Mouse (Mus musculus): ENCODE data around the gene Gpr61. TPM values are rescaled to one million over a fixed set of nuclear protein-coding genes. Genes with fewer than 3 reads are reported as not detected.
A peak's percentile ranks its signal among the peaks of the same experiment; 100 is the strongest.

Gpr61 gene
- polyA plus RNA-seq, 1 experiment = not detected

GRCm38 (mm10) chr3:108131821-108132220, 22.9 kb downstream of the Gpr61 start:
- no peaks in the 10 kb centered on the region for H3K27me3 ChIP-seq (replicated peaks)
- TF ChIP-seq GATA1 (IDR thresholded peaks at IDR 0.05; ENCODE audit: borderline replicate concordance, low read length) (no peak), FLI1 (IDR thresholded peaks at IDR 0.05; ENCODE audit: low read length) (no peak)
- no peaks in the 10 kb centered on the region for H3K9me3 ChIP-seq
- H3K36me3 ChIP-seq (replicated peaks; ENCODE audit: low read length) = peaks cover 21% of the 10 kb centered on the region
- peak overlapping the region; percentile 6 for H3K4me3 ChIP-seq (replicated peaks)
- H3K4me1 ChIP-seq = peaks cover 78% of the 10 kb centered on the region

GRCm38 (mm10) chr3:108131216-108131615, 23.5 kb downstream of the Gpr61 start:
- Histone ChIP-seq H3K27me3 (replicated peaks) (no peaks in the 10 kb centered on the region), H3K9me3 (no peaks in the 10 kb centered on the region), H3K4me1 (peaks cover 82% of the 10 kb centered on the region), H3K4me3 (replicated peaks) (no peak overlapping the region), H3K36me3 (replicated peaks; ENCODE audit: low read length) (peaks cover 19% of the 10 kb centered on the region)
- TF ChIP-seq FLI1 (IDR thresholded peaks at IDR 0.05; ENCODE audit: low read length) = no peak
- no peak for TF ChIP-seq GATA1 (IDR thresholded peaks at IDR 0.05; ENCODE audit: borderline replicate concordance, low read length)

- Histone ChIP-seq H3K4me3 (replicated peaks) (no peak overlapping the region), H3K9me3 (no peaks in the 10 kb centered on the region), H3K36me3 (replicated peaks; ENCODE audit: low read length) (peaks cover 21% of the 10 kb centered on the region), H3K4me1 (peaks cover 78% of the 10 kb centered on the region), H3K27me3 (replicated peaks) (no peaks in the 10 kb centered on the region)
- no peak for TF ChIP-seq FLI1 (IDR thresholded peaks at IDR 0.05; ENCODE audit: low read length)
- no peak for TF ChIP-seq GATA1 (IDR thresholded peaks at IDR 0.05; ENCODE audit: borderline replicate concordance, low read length)
Measured at GRCm38 (mm10) chr3:108129804-108130203, 24.9 kb downstream of the Gpr61 start.

- peaks cover 78% of the 10 kb centered on the region for H3K4me1 ChIP-seq
- peaks cover 25% of the 10 kb centered on the region for H3K36me3 ChIP-seq (replicated peaks; ENCODE audit: low read length)
- H3K4me3 ChIP-seq (replicated peaks) = no peak overlapping the region
- H3K9me3 ChIP-seq = no peaks in the 10 kb centered on the region
- no peak for TF ChIP-seq GATA1 (IDR thresholded peaks at IDR 0.05; ENCODE audit: borderline replicate concordance, low read length)
- no peaks in the 10 kb centered on the region for H3K27me3 ChIP-seq (replicated peaks)
Measured at GRCm38 (mm10) chr3:108129367-108129766, 25.3 kb downstream of the Gpr61 start.

- Histone ChIP-seq H3K27me3 (replicated peaks) (no peaks in the 10 kb centered on the region), H3K9me3 (no peaks in the 10 kb centered on the region), H3K4me3 (replicated peaks) (no peak overlapping the region), H3K36me3 (replicated peaks; ENCODE audit: low read length) (peaks cover 32% of the 10 kb centered on the region), H3K4me1 (peaks cover 75% of the 10 kb centered on the region)
- TF ChIP-seq GATA1 (IDR thresholded peaks at IDR 0.05; ENCODE audit: borderline replicate concordance, low read length) (no peak), FLI1 (IDR thresholded peaks at IDR 0.05; ENCODE audit: low read length) (no peak)
Measured at GRCm38 (mm10) chr3:108128520-108128919, 26.2 kb downstream of the Gpr61 start.

GRCm38 (mm10) chr3:108126327-108126726, 28.4 kb downstream of the Gpr61 start:
- peaks cover 50% of the 10 kb centered on the region for H3K36me3 ChIP-seq (replicated peaks; ENCODE audit: low read length)
- no peaks in the 10 kb centered on the region for H3K9me3 ChIP-seq
- no peaks in the 10 kb centered on the region for H3K27me3 ChIP-seq (replicated peaks)
- peaks cover 61% of the 10 kb centered on the region for H3K4me1 ChIP-seq
- TF ChIP-seq GATA1 (IDR thresholded peaks at IDR 0.05; ENCODE audit: borderline replicate concordance, low read length) (no peak), FLI1 (IDR thresholded peaks at IDR 0.05; ENCODE audit: low read length) (no peak)
- no peak overlapping the region for H3K4me3 ChIP-seq (replicated peaks)

GRCm38 (mm10) chr3:108124131-108124530, 30.6 kb downstream of the Gpr61 start:
- Histone ChIP-seq H3K27me3 (replicated peaks) (no peaks in the 10 kb centered on the region), H3K36me3 (replicated peaks; ENCODE audit: low read length) (peaks cover 60% of the 10 kb centered on the region), H3K4me1 (peaks cover 43% of the 10 kb centered on the region), H3K9me3 (no peaks in the 10 kb centered on the region), H3K4me3 (replicated peaks) (no peak overlapping the region)
- TF ChIP-seq GATA1 (IDR thresholded peaks at IDR 0.05; ENCODE audit: borderline replicate concordance, low read length) (no peak), FLI1 (IDR thresholded peaks at IDR 0.05; ENCODE audit: low read length) (no peak)

- no peak for TF ChIP-seq GATA1 (IDR thresholded peaks at IDR 0.05; ENCODE audit: borderline replicate concordance, low read length)
- TF ChIP-seq FLI1 (IDR thresholded peaks at IDR 0.05; ENCODE audit: low read length) = no peak
- Histone ChIP-seq H3K9me3 (no peaks in the 10 kb centered on the region), H3K36me3 (replicated peaks; ENCODE audit: low read length) (peaks cover 65% of the 10 kb centered on the region), H3K27me3 (replicated peaks) (no peaks in the 10 kb centered on the region), H3K4me3 (replicated peaks) (no peak overlapping the region), H3K4me1 (peaks cover 38% of the 10 kb centered on the region)
Measured at GRCm38 (mm10) chr3:108123242-108123641, 31.4 kb downstream of the Gpr61 start.

- Histone ChIP-seq H3K4me3 (replicated peaks) (no peak overlapping the region), H3K27me3 (replicated peaks) (no peaks in the 10 kb centered on the region), H3K4me1 (peaks cover 37% of the 10 kb centered on the region), H3K36me3 (replicated peaks; ENCODE audit: low read length) (peaks cover 84% of the 10 kb centered on the region), H3K9me3 (no peaks in the 10 kb centered on the region)
- TF ChIP-seq GATA1 (IDR thresholded peaks at IDR 0.05; ENCODE audit: borderline replicate concordance, low read length) = no peak
- TF ChIP-seq FLI1 (IDR thresholded peaks at IDR 0.05; ENCODE audit: low read length) = no peak
Measured at GRCm38 (mm10) chr3:108121101-108121500, 33.6 kb downstream of the Gpr61 start.

GRCm38 (mm10) chr3:108117465-108117864, 37.2 kb downstream of the Gpr61 start:
- no peak for TF ChIP-seq FLI1 (IDR thresholded peaks at IDR 0.05; ENCODE audit: low read length)
- TF ChIP-seq GATA1 (IDR thresholded peaks at IDR 0.05; ENCODE audit: borderline replicate concordance, low read length) = no peak
- Histone ChIP-seq H3K9me3 (no peaks in the 10 kb centered on the region), H3K4me3 (replicated peaks) (no peak overlapping the region), H3K4me1 (peaks cover 18% of the 10 kb centered on the region), H3K36me3 (replicated peaks; ENCODE audit: low read length) (peaks cover 88% of the 10 kb centered on the region), H3K27me3 (replicated peaks) (no peaks in the 10 kb centered on the region)
